Mouse (Mus musculus): ENCODE results near the gene Polk. TPM values are rescaled to one million over a fixed set of nuclear protein-coding genes. Genes with fewer than 3 reads are reported as not detected.
A peak's percentile ranks its signal among the peaks of the same experiment; 100 is the strongest.

Polk gene
- total RNA-seq, 2 experiments from 2014 or later = 4.9 to 5.2 TPM

- no peak for DNase-seq (ENCODE audit: low spot score)
These were observed 12.3 kb downstream of the Polk start for GRCm38 (mm10) chr13:96530064-96530463.

GRCm38 (mm10) chr13:96529542-96529941 is 12.8 kb downstream of the Polk start:
- DNase-seq (ENCODE audit: low spot score) = no peak

- DNase-seq (ENCODE audit: low spot score) = no peak
These were observed 13.6 kb downstream of the Polk start for GRCm38 (mm10) chr13:96528776-96529175.

- no peak for DNase-seq (ENCODE audit: low spot score)
These were observed 14.5 kb downstream of the Polk start for GRCm38 (mm10) chr13:96527856-96528255.

- DNase-seq (ENCODE audit: low spot score) = no peak
These were observed 15.4 kb downstream of the Polk start for GRCm38 (mm10) chr13:96527022-96527421.

GRCm38 (mm10) chr13:96521294-96521693 is 21.1 kb downstream of the Polk start:
- DNase-seq (ENCODE audit: low spot score) = no peak

GRCm38 (mm10) chr13:96517335-96517734 is 25.0 kb downstream of the Polk start:
- no peak for DNase-seq (ENCODE audit: low spot score)

GRCm38 (mm10) chr13:96516249-96516648 is 26.1 kb downstream of the Polk start:
- DNase-seq (ENCODE audit: low spot score) = no peak

GRCm38 (mm10) chr13:96514154-96514942 is 28.0 kb downstream of the Polk start:
- no peak for DNase-seq (ENCODE audit: low spot score)

GRCm38 (mm10) chr13:96511893-96512292 is 30.5 kb downstream of the Polk start:
- no peak for DNase-seq (ENCODE audit: low spot score)

- no peak for DNase-seq (ENCODE audit: low spot score)
These were observed 31.1 kb downstream of the Polk start for GRCm38 (mm10) chr13:96511262-96511661.

GRCm38 (mm10) chr13:96510635-96511034 is 31.7 kb downstream of the Polk start:
- peak; percentile 43 for DNase-seq (ENCODE audit: low spot score)

- DNase-seq (ENCODE audit: low spot score) = no peak
These were observed 34.8 kb downstream of the Polk start for GRCm38 (mm10) chr13:96507541-96507940.

- DNase-seq (ENCODE audit: low spot score) = no peak
These were observed 36.1 kb downstream of the Polk start for GRCm38 (mm10) chr13:96506313-96506712.

- no peak for DNase-seq (ENCODE audit: low spot score)
These were observed 36.7 kb downstream of the Polk start for GRCm38 (mm10) chr13:96505661-96506060.

- no peak for DNase-seq (ENCODE audit: low spot score)
These were observed 42.5 kb downstream of the Polk start for GRCm38 (mm10) chr13:96499891-96500290.

GRCm38 (mm10) chr13:96496630-96497029 is 45.7 kb downstream of the Polk start:
- DNase-seq (ENCODE audit: low spot score) = no peak

GRCm38 (mm10) chr13:96490433-96490832 is 51.9 kb downstream of the Polk start, which contains the start of gene Gm17622:
TSS of gene Gm17622 (plus strand) at chr13:96490733.
- DNase-seq (ENCODE audit: low spot score) = no peak

- DNase-seq (ENCODE audit: low spot score) = no peak
These were observed 54.4 kb downstream of the Polk start for GRCm38 (mm10) chr13:96487968-96488367.

GRCm38 (mm10) chr13:96487230-96487629 is 55.1 kb downstream of the Polk start:
- DNase-seq (ENCODE audit: low spot score) = no peak

- no peak for DNase-seq (ENCODE audit: low spot score)
These were observed 63.4 kb downstream of the Polk start for GRCm38 (mm10) chr13:96478991-96479390.

- DNase-seq (ENCODE audit: low spot score) = no peak
These were observed 65.2 kb downstream of the Polk start for GRCm38 (mm10) chr13:96477226-96477625.

GRCm38 (mm10) chr13:96470957-96471356 is 71.4 kb downstream of the Polk start, which contains the start of gene Ankdd1b:
TSS of gene Ankdd1b (minus strand) at chr13:96471198.
- DNase-seq (ENCODE audit: low spot score) = no peak

Measured in gastrocnemius, adult 18-20 months (tissue).